Mouse (Mus musculus) myocyte (in vitro differentiated cells): ENCODE results near the gene Pla2g6.

Experiments used
- E2F4 ChIP-seq: IDR thresholded peaks from one replicate; pipeline ENCODE4 v1.6.1; 2011; ENCODE audit warnings: mild to moderate bottlenecking, control low read depth, moderate library complexity; ENCODE audit not compliant: insufficient read depth
- MAX ChIP-seq: IDR thresholded peaks from one replicate; pipeline ENCODE4 v1.6.1; 2011; ENCODE audit warnings: low read depth, mild to moderate bottlenecking, control low read depth
- MYOG ChIP-seq, 3 experiments: IDR thresholded peaks; one replicate each; pipeline ENCODE4 v1.6.1; 2011; ENCODE audit warnings: control low read depth in 2 of 3, low read depth in 2 of 3, mild to moderate bottlenecking in 2 of 3; ENCODE audit not compliant: insufficient read length in 2 of 3, control insufficient read depth in 1 of 3, insufficient read depth in 1 of 3
- POLR2A ChIP-seq: IDR thresholded peaks from one replicate; pipeline ENCODE4 v1.6.1; 2011; ENCODE audit warnings: low read depth, mild to moderate bottlenecking, control low read depth, moderate library complexity; ENCODE audit not compliant: insufficient read length
- POLR2AphosphoS2 ChIP-seq: IDR thresholded peaks from one replicate; pipeline ENCODE4 v1.6.1; 2011; ENCODE audit warnings: low read depth, control low read depth; ENCODE audit not compliant: insufficient read length
- REST ChIP-seq: IDR thresholded peaks from one replicate; pipeline ENCODE4 v1.6.1; 2011; ENCODE audit warnings: mild to moderate bottlenecking, control low read depth, moderate library complexity; ENCODE audit not compliant: insufficient read depth, insufficient read length
- TCF12 ChIP-seq: IDR thresholded peaks from one replicate; pipeline ENCODE4 v1.6.1; 2011; ENCODE audit warnings: mild to moderate bottlenecking, control low read depth; ENCODE audit not compliant: poor library complexity, insufficient read depth, severe bottlenecking
- USF1 ChIP-seq: IDR thresholded peaks from one replicate; pipeline ENCODE4 v1.6.1; 2011; ENCODE audit warnings: low read depth, mild to moderate bottlenecking, control low read depth, moderate library complexity

GRCm38 (mm10) chr15:79328939-79329275 is 717 bp upstream of the Pla2g6 start:
- no peak for TF ChIP-seq E2F4
- TF ChIP-seq MYOG (IDR thresholded peaks at IDR 0.05; ENCODE audit: control insufficient read depth in 1 of 3, insufficient read depth in 1 of 3, insufficient read length in 2 of 3, low read depth in 2 of 3) = no peak
- no peak for TF ChIP-seq POLR2A
- no peak for TF ChIP-seq USF1
- TF ChIP-seq TCF12 = no peak
- TF ChIP-seq MAX = no peak
- TF ChIP-seq REST = no peak
- no peak for TF ChIP-seq POLR2AphosphoS2
